ENCODE assay signal across 9 mouse cellular contexts in the genomic region with DNA sequence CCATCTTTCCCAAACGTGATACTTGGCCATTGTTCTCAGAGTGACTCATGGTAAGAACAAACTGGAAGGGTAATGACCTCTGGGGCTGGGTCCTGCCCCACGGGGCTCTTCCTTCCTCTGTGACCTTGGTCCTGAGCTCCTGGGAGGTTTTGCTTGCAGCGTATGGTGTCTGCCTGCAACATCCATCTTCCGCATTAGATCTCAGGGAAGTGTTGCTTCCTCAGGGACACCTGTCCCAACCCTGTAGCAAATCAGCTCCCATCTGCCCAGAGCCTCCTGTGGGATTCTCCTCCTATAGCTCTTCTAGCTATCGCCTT.
DNase-seq lines count a peak whose midpoint lies in the region; ATAC-seq and TF ChIP-seq lines count a peak whose summit lies in the region.
"Had no signal": no experiment of that assay in that cellular context is flagged by ENCODE, and none has a peak within 500 bp of the region (broad histone marks: within the 10 kb centered on the region; RNA-seq: fewer than 3 reads in every experiment).

No protein-coding gene starts in this region.

- no peak for DNase-seq in forebrain, postnatal 0 days
- no peak for DNase-seq in kidney, adult 2 months
- DNase-seq in stomach, postnatal 0 days (ENCODE audit: low spot score): no peak
- no peak for DNase-seq in yolk sac, embryonic 10.5 days (ENCODE audit: low spot score)
- no peak for DNase-seq in layer of hippocampus, postnatal 14 days (ENCODE audit: low spot score in 2 of 2)

- TF ChIP-seq POLR2A in kidney, adult 2 months (IDR thresholded peaks at IDR 0.05; ENCODE audit: low read depth, low read length): no peak

- no peak for TF ChIP-seq EP300 in stomach, postnatal 0 days (optimal IDR thresholded peaks at IDR 0.05)

- no peak overlapping the region for H3K27ac ChIP-seq in forebrain, embryonic 13.5 days
- no peak overlapping the region for H3K27ac ChIP-seq in forebrain, postnatal 0 days (ENCODE audit: low read depth, low read length)
- 0 out of 2 replicates have a peak overlapping the region, but pooled peaks have one; percentile 34 for H3K27ac ChIP-seq in kidney, embryonic 15.5 days
- no peak overlapping the region for H3K27ac ChIP-seq in kidney, adult 2 months (ENCODE audit: insufficient read depth, low read depth, low read length)
- no peak overlapping the region for H3K27ac ChIP-seq in stomach, embryonic 15.5 days
- H3K27ac ChIP-seq in stomach, postnatal 0 days (replicated peaks): no peak overlapping the region

- H3K9me3 ChIP-seq in forebrain, embryonic 13.5 days (replicated peaks): no peaks in the 10 kb centered on the region
- no peaks in the 10 kb centered on the region for H3K9me3 ChIP-seq in forebrain, postnatal 0 days (ENCODE audit: low read length)
- H3K9me3 ChIP-seq in kidney, embryonic 15.5 days (replicated peaks): no peaks in the 10 kb centered on the region
- H3K9me3 ChIP-seq in stomach, embryonic 15.5 days: no peaks in the 10 kb centered on the region
- H3K9me3 ChIP-seq in stomach, postnatal 0 days (ENCODE audit: control insufficient read depth, low read length): no peaks in the 10 kb centered on the region

- H3K4me3 ChIP-seq in forebrain, embryonic 13.5 days: no peak overlapping the region
- no peak overlapping the region for H3K4me3 ChIP-seq in forebrain, postnatal 0 days (ENCODE audit: low read depth, low read length)
- no peak overlapping the region; the same call in 1 of the 2 replicates for H3K4me3 ChIP-seq in kidney, embryonic 15.5 days (replicated peaks)
- H3K4me3 ChIP-seq in kidney, adult 2 months (ENCODE audit: insufficient read depth, low read depth, low read length): no peak overlapping the region
- no peak overlapping the region for H3K4me3 ChIP-seq in stomach, embryonic 15.5 days (replicated peaks)
- H3K4me3 ChIP-seq in stomach, postnatal 0 days (ENCODE audit: low read depth, low read length): no peak overlapping the region
- H3K4me3 ChIP-seq: erythroblast, embryonic 14.5 days had no signal

- 0 out of 2 replicates have a peak, but pooled peaks cover 5% of the 10 kb centered on the region for H3K27me3 ChIP-seq in forebrain, embryonic 13.5 days
- H3K27me3 ChIP-seq in forebrain, postnatal 0 days (ENCODE audit: insufficient read depth, low read length): no peaks in the 10 kb centered on the region
- peaks cover 23% of the 10 kb centered on the region for H3K27me3 ChIP-seq in kidney, embryonic 15.5 days
- no peaks in the 10 kb centered on the region for H3K27me3 ChIP-seq in kidney, adult 2 months (replicated peaks; ENCODE audit: control insufficient read depth, insufficient read depth, low read length)
- no peaks in the 10 kb centered on the region for H3K27me3 ChIP-seq in stomach, embryonic 15.5 days (replicated peaks)
- H3K27me3 ChIP-seq in stomach, postnatal 0 days (ENCODE audit: control insufficient read depth, insufficient read depth, low read length): no peaks in the 10 kb centered on the region

- H3K36me3 ChIP-seq in forebrain, embryonic 13.5 days (ENCODE audit: poor library complexity, severe bottlenecking): no peaks in the 10 kb centered on the region
- H3K36me3 ChIP-seq in forebrain, postnatal 0 days (ENCODE audit: insufficient read depth): no peaks in the 10 kb centered on the region
- H3K36me3 ChIP-seq in kidney, embryonic 15.5 days: no peaks in the 10 kb centered on the region
- no peaks in the 10 kb centered on the region for H3K36me3 ChIP-seq in kidney, adult 2 months (ENCODE audit: control insufficient read depth, insufficient read depth, low read length)
- no peaks in the 10 kb centered on the region for H3K36me3 ChIP-seq in stomach, embryonic 15.5 days
- H3K36me3 ChIP-seq in stomach, postnatal 0 days (ENCODE audit: control insufficient read depth, insufficient read depth, low read length): no peaks in the 10 kb centered on the region

- WGBS in forebrain, embryonic 13.5 days: 60% methylated on average over 5 of the region's 5 CpGs
- 65% methylated on average over 5 of the region's 5 CpGs for WGBS in forebrain, postnatal 0 days
- WGBS in kidney, embryonic 15.5 days: 37% methylated on average over 5 of the region's 5 CpGs
- 56% methylated on average over 5 of the region's 5 CpGs for WGBS in kidney, adult 2 months
- 56% methylated on average over 5 of the region's 5 CpGs for WGBS in stomach, embryonic 15.5 days
- 47% methylated on average over 5 of the region's 5 CpGs for WGBS in stomach, postnatal 0 days

- no peak for ATAC-seq in forebrain, embryonic 13.5 days
- no peak; the same call in 1 of the 2 replicates for ATAC-seq in forebrain, postnatal 0 days
- ATAC-seq in kidney, embryonic 15.5 days (replicated peaks; ENCODE audit: low FRiP score): no peak
- no peak for ATAC-seq in stomach, embryonic 15.5 days (ENCODE audit: insufficient read depth, low FRiP score, low read depth)
- ATAC-seq in stomach, postnatal 0 days (ENCODE audit: low FRiP score, low TSS enrichment): no peak

- TF ChIP-seq CTCF in forebrain, postnatal 0 days (IDR thresholded peaks at IDR 0.05; ENCODE audit: low read depth): no peak
- no peak for TF ChIP-seq CTCF in kidney, adult 2 months (conservative IDR thresholded peaks at IDR 0.05; ENCODE audit: insufficient read depth, insufficient read length, low read depth, low read length)
- no peak for TF ChIP-seq CTCF in stomach, postnatal 0 days (IDR thresholded peaks at IDR 0.05; ENCODE audit: low read depth)

- H3K4me1 ChIP-seq in forebrain, embryonic 13.5 days: peaks cover 31% of the 10 kb centered on the region
- peaks cover 13% of the 10 kb centered on the region for H3K4me1 ChIP-seq in forebrain, postnatal 0 days (ENCODE audit: insufficient read depth)
- H3K4me1 ChIP-seq in kidney, embryonic 15.5 days: peaks cover 36% of the 10 kb centered on the region
- 0 out of 2 replicates have a peak, but pooled peaks cover 3% of the 10 kb centered on the region for H3K4me1 ChIP-seq in kidney, adult 2 months (ENCODE audit: control insufficient read depth, insufficient read depth, low read length)
- H3K4me1 ChIP-seq in stomach, embryonic 15.5 days: peaks cover 14% of the 10 kb centered on the region
- peaks cover 3% of the 10 kb centered on the region; the same call in 1 of the 2 replicates for H3K4me1 ChIP-seq in stomach, postnatal 0 days (replicated peaks; ENCODE audit: control insufficient read depth, insufficient read depth)

- H3K4me2 ChIP-seq in forebrain, embryonic 13.5 days: peak overlapping the region; percentile 40; the same call in 1 of the 2 replicates
- no peak overlapping the region for H3K4me2 ChIP-seq in forebrain, postnatal 0 days (ENCODE audit: low read depth)
- H3K4me2 ChIP-seq in kidney, embryonic 15.5 days: peak overlapping the region; percentile 58; the same call in 1 of the 2 replicates
- peak overlapping the region; percentile 52 for H3K4me2 ChIP-seq in stomach, embryonic 15.5 days
- H3K4me2 ChIP-seq in stomach, postnatal 0 days (replicated peaks; ENCODE audit: low read depth): no peak overlapping the region

- no peak overlapping the region for H3K9ac ChIP-seq in forebrain, embryonic 13.5 days
- no peak overlapping the region for H3K9ac ChIP-seq in forebrain, postnatal 0 days
- no peak overlapping the region for H3K9ac ChIP-seq in kidney, embryonic 15.5 days
- no peak overlapping the region for H3K9ac ChIP-seq in stomach, embryonic 15.5 days
- H3K9ac ChIP-seq in stomach, postnatal 0 days (ENCODE audit: low read length): no peak overlapping the region

Comparison
In these comparisons a context has a peak if more than half of its experiments do, and no peak if none do; other contexts are left out.
1. H3K4me2 ChIP-seq: peak in forebrain, embryonic 13.5 days (single experiment), kidney, embryonic 15.5 days (single experiment) and stomach, embryonic 15.5 days (single experiment); none in forebrain, postnatal 0 days (single experiment) and stomach, postnatal 0 days (single experiment).